Mouse (Mus musculus) liver, embryonic 12.5 days (tissue): ENCODE results near the gene Rp9. TPM values are rescaled to one million over a fixed set of nuclear protein-coding genes. Genes with fewer than 3 reads are reported as not detected.

Source experiments
- ATAC-seq: fragments of 200-750 bp; cut with Nextera tagmentation; 2 replicates; pipeline ENCODE4 v1.8.0; 2017; ENCODE audit warnings: moderate number of reproducible peaks, mild to moderate bottlenecking, moderate library complexity
- H3K27ac ChIP-seq: fragments of 300-500 bp; sonication (generic); 2 replicates; pipeline ENCODE4 v1.5.1; 2016; ENCODE audit warnings: mild to moderate bottlenecking
- H3K27me3 ChIP-seq: fragments of 300-500 bp; sonication (generic); replicated peaks from 2 replicates; pipeline ENCODE4 v1.6.1; 2016; ENCODE audit warnings: mild to moderate bottlenecking, moderate library complexity
- H3K36me3 ChIP-seq: fragments of 300-500 bp; sonication (generic); 2 replicates; pipeline ENCODE4 v1.6.1; 2016; ENCODE audit warnings: mild to moderate bottlenecking, moderate library complexity
- H3K4me1 ChIP-seq: fragments of 300-500 bp; sonication (generic); 2 replicates; pipeline ENCODE4 v1.6.1; 2016
- H3K4me2 ChIP-seq: fragments of 300-500 bp; sonication (generic); 2 replicates; pipeline ENCODE4 v1.6.1; 2016; ENCODE audit warnings: mild to moderate bottlenecking, moderate library complexity
- H3K4me3 ChIP-seq: fragments of 300-500 bp; sonication (generic); 2 replicates; pipeline ENCODE4 v1.5.1; 2016; ENCODE audit warnings: mild to moderate bottlenecking, moderate library complexity
- H3K9ac ChIP-seq: fragments of 300-500 bp; sonication (generic); 2 replicates; pipeline ENCODE4 v1.6.1; 2016; ENCODE audit warnings: mild to moderate bottlenecking, moderate library complexity
- H3K9me3 ChIP-seq: fragments of 300-500 bp; sonication (generic); replicated peaks from 2 replicates; pipeline ENCODE4 v1.6.1; 2016; ENCODE audit warnings: mild to moderate bottlenecking, moderate library complexity
- WGBS: fragments of 180-500 bp; shearing (Covaris S2); methylation state at CpG from one replicate; pipeline ENCODE4 v1.1.7; 2016; ENCODE audit not compliant: insufficient replicate concordance; 5-methylcytosine and 5-hydroxymethylcytosine counted together
- polyA plus RNA-seq: library from polyadenylated mRNA; unstranded; fragments of >200 nt; fragmentation: Nextera tagmentation; extraction: Ambion mirVana; gene quantifications from 2 replicates; pipeline ENCODE4 v1.2.1, GENCODE M21; 2016

Gene Rp9
- polyA plus RNA-seq, 1 experiment from 2014 or later = 55.7 TPM

DNA sequence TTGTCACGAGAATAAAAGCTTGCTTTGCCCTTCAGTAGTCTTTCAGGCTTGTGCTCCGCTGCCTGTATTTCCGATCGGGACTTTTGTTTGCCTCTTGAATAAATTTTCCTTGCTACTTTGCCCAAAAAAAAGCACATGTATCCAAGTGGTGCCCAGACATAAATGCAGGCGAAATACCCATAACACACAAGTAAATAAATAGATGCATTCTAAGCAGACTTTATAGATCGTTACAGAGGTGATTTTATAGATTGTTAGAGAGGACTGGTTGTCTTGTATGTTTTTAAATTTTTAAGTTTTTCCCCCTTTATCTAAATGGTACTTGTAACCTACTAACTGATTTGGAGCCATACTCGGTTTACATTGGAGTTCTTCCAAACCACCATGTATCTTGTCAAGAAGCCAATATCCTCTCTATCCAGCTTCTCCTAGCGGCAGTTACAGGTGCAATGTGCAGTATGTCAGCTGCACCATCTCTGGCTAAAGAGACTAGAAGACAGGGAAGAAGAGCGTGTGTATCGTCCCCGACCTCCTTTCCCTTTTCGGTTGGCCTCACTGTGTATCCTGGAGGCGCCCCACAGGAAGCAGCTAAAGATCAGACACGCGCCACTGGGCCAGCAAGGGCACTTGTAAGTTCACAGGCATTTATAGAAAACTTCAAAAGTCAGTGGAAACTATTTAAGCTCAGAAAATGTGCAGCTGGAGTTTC, 39.9 kb downstream of the Rp9 start:
- Histone ChIP-seq H3K9me3 (no peaks in the 10 kb centered on the region), H3K27me3 (no peaks in the 10 kb centered on the region), H3K4me2 (peak overlapping the region; percentile 35), H3K27ac (no peak overlapping the region), H3K4me1 (peaks cover 36% of the 10 kb centered on the region), H3K36me3 (no peaks in the 10 kb centered on the region), H3K4me3 (no peak overlapping the region), H3K9ac (no peak overlapping the region)
- no peak for ATAC-seq
- WGBS = 56% methylated on average over 15 of the region's 15 CpGs

DNA sequence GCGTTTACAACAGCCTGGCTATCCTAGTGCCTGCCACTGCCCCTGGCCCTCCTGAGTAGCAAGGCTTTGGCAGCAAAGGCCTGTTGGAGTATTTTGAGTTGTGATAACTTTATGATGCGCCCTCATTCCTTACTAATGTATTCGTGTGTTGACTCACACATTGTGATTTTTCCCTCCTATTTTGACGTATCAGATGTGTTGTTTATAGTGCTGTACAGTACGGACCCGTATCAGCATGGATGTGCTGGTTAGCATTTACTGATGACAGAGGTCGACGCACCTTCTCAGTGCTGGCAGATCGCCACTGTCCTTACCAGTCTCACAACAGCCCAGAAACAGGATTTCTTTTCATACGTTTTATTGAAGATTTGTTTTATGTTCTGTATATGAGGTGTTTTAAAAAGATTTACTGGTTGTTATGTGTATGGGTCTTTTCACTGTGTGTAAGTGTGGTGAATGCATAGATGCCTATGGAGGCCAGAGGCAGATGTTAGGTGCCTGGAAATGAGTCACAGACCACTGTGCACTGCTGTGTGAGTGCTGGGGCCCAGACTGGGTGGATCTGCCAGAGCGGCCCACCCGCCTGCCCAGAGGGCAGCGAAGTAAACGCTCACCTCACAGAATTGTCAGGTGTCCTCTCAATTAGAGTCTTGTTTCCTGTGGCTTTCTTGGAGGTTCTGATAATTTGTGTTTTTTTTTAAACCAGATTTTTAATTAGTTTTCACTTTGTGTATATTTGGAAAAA, 40.7 kb downstream of the Rp9 start:
- Histone ChIP-seq H3K9me3 (no peaks in the 10 kb centered on the region), H3K27ac (no peak overlapping the region), H3K9ac (no peak overlapping the region), H3K27me3 (no peaks in the 10 kb centered on the region), H3K4me3 (no peak overlapping the region), H3K36me3 (no peaks in the 10 kb centered on the region), H3K4me1 (peaks cover 39% of the 10 kb centered on the region), H3K4me2 (no peak overlapping the region)
- WGBS = 75% methylated on average over 14 of the region's 14 CpGs
- ATAC-seq = peak; percentile 27; the same call in 1 of the 2 replicates

DNA sequence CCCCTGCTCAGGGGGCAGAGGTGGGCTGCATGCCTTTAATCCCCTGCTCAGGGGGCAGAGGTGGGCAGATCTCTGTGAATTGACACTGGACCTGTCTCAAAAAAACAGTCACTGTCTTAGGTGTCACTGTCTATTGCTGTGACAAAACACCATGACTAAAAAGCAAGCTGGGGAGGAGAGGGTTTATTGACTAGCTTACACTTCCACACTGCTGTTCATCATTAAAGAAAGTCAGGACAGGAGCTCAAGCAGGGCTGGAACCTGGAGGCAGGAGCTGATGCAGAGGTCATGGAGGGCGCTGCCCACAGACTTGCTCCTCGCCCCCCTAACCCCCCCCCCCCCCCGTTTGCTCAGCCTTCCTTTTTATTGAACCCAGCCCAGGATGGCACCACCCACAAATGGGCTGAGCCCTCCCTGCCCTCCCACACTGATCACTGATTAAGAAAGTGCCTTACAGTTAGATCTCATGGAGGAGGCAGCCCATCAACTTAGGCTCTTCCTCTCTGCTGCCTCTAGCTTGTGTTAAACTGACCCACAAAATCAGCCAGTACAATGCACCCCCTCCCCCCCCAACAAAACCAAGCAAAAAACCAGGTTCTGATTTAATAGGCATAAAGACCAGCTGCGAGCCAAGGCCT, 41.4 kb downstream of the Rp9 start:
- peaks cover 39% of the 10 kb centered on the region for H3K4me1 ChIP-seq
- H3K27me3 ChIP-seq = no peaks in the 10 kb centered on the region
- ATAC-seq = peak; percentile 46; the same call in 1 of the 2 replicates
- no peak overlapping the region for H3K4me3 ChIP-seq
- no peak overlapping the region for H3K9ac ChIP-seq
- H3K4me2 ChIP-seq = no peak overlapping the region
- no peaks in the 10 kb centered on the region for H3K36me3 ChIP-seq
- H3K27ac ChIP-seq = no peak overlapping the region
- no peaks in the 10 kb centered on the region for H3K9me3 ChIP-seq
- 34% methylated on average over 2 of the region's 4 CpGs for WGBS

DNA sequence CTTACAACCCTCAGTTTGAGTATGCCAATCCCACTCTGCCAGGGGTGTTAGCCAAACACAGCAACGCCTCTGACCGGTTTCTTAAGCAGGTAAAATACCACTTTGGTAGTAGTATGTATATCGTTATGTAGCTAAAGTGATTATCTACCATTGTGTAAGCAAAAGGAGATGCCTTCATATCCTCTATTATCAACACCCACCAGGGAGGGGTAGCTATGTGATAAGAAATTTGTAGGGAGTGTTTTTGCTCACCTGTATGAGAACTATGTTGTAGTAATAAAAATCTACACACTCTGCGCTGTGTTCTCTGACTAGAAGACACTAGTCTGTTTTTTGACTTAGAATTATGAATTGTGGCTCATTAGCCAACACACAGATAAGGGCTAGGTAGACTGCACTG, 44.8 kb downstream of the Rp9 start:
- peaks cover 37% of the 10 kb centered on the region for H3K4me1 ChIP-seq
- no peak overlapping the region for H3K4me3 ChIP-seq
- no peaks in the 10 kb centered on the region for H3K27me3 ChIP-seq
- no peaks in the 10 kb centered on the region for H3K9me3 ChIP-seq
- H3K36me3 ChIP-seq = no peaks in the 10 kb centered on the region
- no peak overlapping the region for H3K9ac ChIP-seq
- H3K4me2 ChIP-seq = no peak overlapping the region
- no peak overlapping the region for H3K27ac ChIP-seq
- 73% methylated on average over 4 of the region's 4 CpGs for WGBS
- ATAC-seq = no peak

DNA sequence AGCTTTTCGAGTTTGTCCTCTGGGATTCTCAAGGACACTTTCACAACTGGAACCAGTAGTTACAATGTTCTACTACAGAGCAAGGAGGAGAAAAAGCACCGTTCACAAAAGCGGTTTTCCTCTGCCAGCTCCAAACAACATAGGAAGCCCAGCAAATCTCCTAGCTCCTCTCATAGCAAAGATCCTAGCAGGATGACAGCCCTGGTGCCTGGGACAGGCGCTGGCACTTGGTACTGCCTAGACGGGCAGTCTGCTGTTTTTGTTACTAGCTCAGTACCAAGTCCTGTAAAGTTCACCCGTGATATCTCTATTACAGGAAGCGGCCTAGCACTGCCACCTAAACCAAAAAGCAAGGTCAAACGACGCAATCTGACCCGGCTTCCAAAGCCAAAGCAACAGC, 45.3 kb downstream of the Rp9 start:
- Histone ChIP-seq H3K4me2 (no peak overlapping the region), H3K27ac (no peak overlapping the region), H3K36me3 (no peaks in the 10 kb centered on the region), H3K4me3 (no peak overlapping the region), H3K4me1 (peaks cover 34% of the 10 kb centered on the region), H3K27me3 (no peaks in the 10 kb centered on the region), H3K9ac (no peak overlapping the region), H3K9me3 (no peaks in the 10 kb centered on the region)
- 62% methylated on average over 10 of the region's 10 CpGs for WGBS
- ATAC-seq = no peak

DNA sequence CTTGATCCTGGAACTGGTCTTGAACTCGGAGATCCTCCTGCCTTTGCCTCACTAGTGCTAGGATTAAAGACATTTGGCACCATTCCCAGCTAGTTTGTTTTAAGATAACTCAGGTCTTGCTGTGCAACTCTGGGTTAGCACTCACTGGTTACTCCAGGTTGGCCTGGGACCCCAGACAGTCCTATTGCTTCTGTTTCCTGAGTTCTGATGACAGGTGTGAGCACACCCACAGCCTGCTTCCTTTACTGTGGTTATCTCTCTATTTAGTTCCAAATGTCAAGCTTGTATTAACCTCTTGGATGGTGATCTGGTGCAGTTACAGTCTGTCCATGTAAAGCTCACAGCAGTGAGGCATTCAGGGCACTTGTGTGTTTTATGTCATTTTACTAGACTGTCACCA, 46.0 kb downstream of the Rp9 start:
- 65% methylated on average over 1 of the region's 1 CpGs for WGBS

DNA sequence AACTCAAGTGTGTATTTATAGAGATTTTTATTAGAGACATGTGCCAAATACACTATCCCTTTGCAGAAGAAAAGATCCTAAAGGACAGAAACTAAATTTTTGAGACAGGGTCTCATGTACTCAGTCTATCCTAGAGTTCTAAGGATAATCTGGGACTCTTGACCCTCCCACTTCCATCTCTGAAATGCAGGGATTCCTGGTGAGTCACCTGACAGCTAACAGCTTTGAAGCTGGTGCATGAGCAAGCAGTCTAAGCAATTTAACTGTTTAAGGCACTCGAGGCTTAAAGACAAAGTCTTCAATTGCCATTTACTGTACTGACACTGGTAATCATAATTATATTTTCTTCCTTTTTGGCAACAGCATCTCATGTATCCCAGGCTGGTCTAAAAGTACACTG, 47.0 kb downstream of the Rp9 start:
- Histone ChIP-seq H3K27me3 (no peaks in the 10 kb centered on the region), H3K9ac (no peak overlapping the region), H3K4me1 (peaks cover 19% of the 10 kb centered on the region), H3K27ac (no peak overlapping the region), H3K4me3 (no peak overlapping the region), H3K4me2 (no peak overlapping the region), H3K36me3 (no peaks in the 10 kb centered on the region), H3K9me3 (no peaks in the 10 kb centered on the region)
- 54% methylated on average over 1 of the region's 1 CpGs for WGBS
- ATAC-seq = no peak

More for the DNA sequence above, 46.0 kb downstream of the Rp9 start:
- H3K9me3 ChIP-seq = no peaks in the 10 kb centered on the region
- H3K27me3 ChIP-seq = no peaks in the 10 kb centered on the region
- H3K4me3 ChIP-seq = no peak overlapping the region
- peaks cover 27% of the 10 kb centered on the region for H3K4me1 ChIP-seq
- no peak overlapping the region for H3K9ac ChIP-seq
- no peaks in the 10 kb centered on the region for H3K36me3 ChIP-seq
- no peak overlapping the region for H3K4me2 ChIP-seq
- no peak overlapping the region for H3K27ac ChIP-seq
- no peak for ATAC-seq

DNA sequence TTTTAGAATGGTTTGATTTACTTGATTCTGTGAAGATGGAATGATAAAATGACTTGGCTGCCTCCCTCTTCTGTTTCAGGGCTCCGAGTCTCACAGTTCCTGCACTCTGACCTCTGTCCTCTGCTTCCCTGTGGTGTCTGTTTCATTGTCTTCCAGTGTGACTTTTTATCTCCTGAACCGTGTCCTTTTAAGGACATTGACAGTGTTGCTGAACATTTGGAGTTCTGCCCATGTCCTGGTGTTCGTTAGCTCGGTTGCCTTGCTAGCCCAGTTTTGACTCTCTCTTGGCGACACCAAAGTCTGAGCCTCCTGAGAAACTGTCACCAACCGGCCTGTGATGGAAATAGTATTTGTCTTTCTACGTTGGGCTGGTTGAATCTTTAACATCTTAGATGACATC, 49.1 kb downstream of the Rp9 start:
- WGBS = 60% methylated on average over 7 of the region's 7 CpGs

DNA sequence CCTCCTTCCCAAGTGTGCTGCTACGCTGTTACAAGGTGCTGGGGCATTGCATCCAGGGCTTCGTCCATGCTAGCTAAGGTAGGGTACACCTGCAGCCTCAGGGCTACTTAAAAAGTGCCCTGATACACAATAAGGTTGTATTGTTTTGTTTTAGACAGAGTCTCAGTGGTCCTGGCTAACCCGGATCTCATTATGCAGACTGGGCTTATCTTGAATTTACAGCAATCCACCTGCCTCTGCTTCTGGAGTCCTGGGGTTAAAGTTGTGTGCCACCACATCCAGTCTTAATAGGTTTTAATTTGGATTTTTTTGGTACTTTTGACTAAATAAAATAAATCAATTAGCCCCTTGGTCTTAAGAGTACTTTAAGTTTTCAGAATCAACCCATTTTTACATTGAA, 49.7 kb downstream of the Rp9 start:
- ATAC-seq = no peak
- no peaks in the 10 kb centered on the region for H3K9me3 ChIP-seq
- no peak overlapping the region for H3K27ac ChIP-seq
- no peak overlapping the region for H3K4me2 ChIP-seq
- no peaks in the 10 kb centered on the region for H3K27me3 ChIP-seq
- H3K4me1 ChIP-seq = peaks cover 15% of the 10 kb centered on the region
- no peaks in the 10 kb centered on the region for H3K36me3 ChIP-seq
- H3K4me3 ChIP-seq = no peak overlapping the region
- no peak overlapping the region; the same call in 1 of the 2 replicates for H3K9ac ChIP-seq
- 71% methylated on average over 3 of the region's 3 CpGs for WGBS

More for the DNA sequence above, 49.1 kb downstream of the Rp9 start:
- no peak overlapping the region for H3K9ac ChIP-seq
- no peaks in the 10 kb centered on the region for H3K36me3 ChIP-seq
- H3K4me3 ChIP-seq = no peak overlapping the region
- no peaks in the 10 kb centered on the region for H3K27me3 ChIP-seq
- no peaks in the 10 kb centered on the region for H3K9me3 ChIP-seq
- H3K4me1 ChIP-seq = peaks cover 19% of the 10 kb centered on the region
- no peak for ATAC-seq
- H3K27ac ChIP-seq = no peak overlapping the region
- no peak overlapping the region for H3K4me2 ChIP-seq

DNA sequence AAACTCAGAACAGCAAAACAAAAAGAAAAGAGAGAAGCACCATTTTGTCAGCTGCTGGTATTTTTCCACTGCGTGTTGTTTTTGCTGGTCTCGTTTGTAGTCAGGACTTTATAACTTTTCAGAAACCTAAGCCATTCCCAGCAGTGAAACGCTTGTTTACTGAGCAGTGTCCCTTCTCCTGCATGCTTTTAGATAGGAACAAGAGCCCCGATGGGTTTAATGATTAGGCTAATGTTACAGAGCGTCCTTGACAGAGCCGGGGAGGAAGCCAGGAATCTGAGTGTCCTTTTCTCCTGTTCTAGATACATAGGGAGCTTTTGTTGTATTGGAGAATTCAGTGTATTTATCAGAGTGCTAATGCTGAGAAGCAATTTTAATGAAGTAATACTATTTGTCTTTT, 52.0 kb downstream of the Rp9 start:
- Histone ChIP-seq H3K27me3 (peaks cover 5% of the 10 kb centered on the region; the same call in 1 of the 2 replicates), H3K9ac (no peak overlapping the region), H3K4me2 (no peak overlapping the region), H3K9me3 (no peaks in the 10 kb centered on the region), H3K4me1 (peaks cover 10% of the 10 kb centered on the region), H3K27ac (no peak overlapping the region), H3K4me3 (no peak overlapping the region), H3K36me3 (no peaks in the 10 kb centered on the region)
- no peak for ATAC-seq
- 55% methylated on average over 6 of the region's 6 CpGs for WGBS

DNA sequence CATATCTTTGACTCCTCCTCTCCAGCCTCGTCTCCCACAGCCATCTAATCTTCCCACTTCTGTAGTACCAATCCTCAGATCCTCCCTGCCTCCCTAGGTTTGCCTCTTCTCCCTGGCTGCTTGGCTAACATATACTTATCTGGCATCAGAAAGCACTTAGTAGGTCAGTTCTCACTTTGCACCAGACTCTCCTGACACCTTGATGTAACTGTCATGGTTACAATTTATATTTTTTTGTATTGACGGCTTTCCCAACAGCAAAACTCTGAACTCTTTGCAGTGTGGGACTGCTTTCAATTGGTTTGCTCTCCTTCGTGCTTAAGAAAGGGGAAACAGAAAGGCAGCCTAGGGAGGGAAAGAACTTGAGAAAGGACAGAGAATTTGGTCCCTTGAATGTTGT, 53.4 kb downstream of the Rp9 start:
- Histone ChIP-seq H3K27me3 (peaks cover 5% of the 10 kb centered on the region; the same call in 1 of the 2 replicates), H3K9me3 (no peaks in the 10 kb centered on the region), H3K4me2 (no peak overlapping the region), H3K4me3 (no peak overlapping the region), H3K4me1 (peaks cover 15% of the 10 kb centered on the region), H3K9ac (no peak overlapping the region), H3K36me3 (no peaks in the 10 kb centered on the region), H3K27ac (no peak overlapping the region)
- no peak for ATAC-seq
- 49% methylated on average over 3 of the region's 3 CpGs for WGBS
